Mouse (Mus musculus) megakaryocyte, embryonic 14.5 days (primary cell): ENCODE results near the gene Sbk2. TPM values are rescaled to one million over a fixed set of nuclear protein-coding genes. Genes with fewer than 3 reads are reported as not detected.

Source experiments
- H3K27me3 ChIP-seq: replicated peaks from 2 replicates; pipeline ENCODE3; 2012; ENCODE audit warnings: inconsistent platforms
- H3K36me3 ChIP-seq: replicated peaks from 2 replicates; pipeline ENCODE3; 2012; ENCODE audit warnings: low read length, inconsistent platforms, mixed read lengths
- H3K4me1 ChIP-seq: 2 replicates; pipeline ENCODE4 v1.6.1; 2012; ENCODE audit warnings: inconsistent platforms
- H3K4me3 ChIP-seq: replicated peaks from 2 replicates; pipeline ENCODE3; 2012; ENCODE audit warnings: moderate library complexity, mild to moderate bottlenecking, inconsistent platforms
- H3K9me3 ChIP-seq: 2 replicates; pipeline ENCODE4 v1.6.1; 2012; ENCODE audit warnings: inconsistent platforms
- FLI1 ChIP-seq: IDR thresholded peaks from 2 replicates; pipeline ENCODE4 v1.6.1; 2012; ENCODE audit warnings: low read length, inconsistent platforms, mixed read lengths
- GATA1 ChIP-seq: IDR thresholded peaks from 3 replicates; pipeline ENCODE4 v1.6.1; 2012; ENCODE audit warnings: mixed read lengths, low read length, inconsistent platforms, borderline replicate concordance
- polyA plus RNA-seq: library from polyadenylated mRNA; stranded (reverse); fragments of >175 nt; gene quantifications from 2 replicates; pipeline ENCODE4 v1.2.3, GENCODE M21; 2012; ENCODE audit warnings: low replicate concordance; ENCODE audit not compliant: insufficient read depth

Sbk2 gene
- polyA plus RNA-seq, 1 experiment, result 1.3 TPM

GRCm38 (mm10) chr7:4993999-4994788 is 30.0 kb upstream of the Sbk2 start:
- H3K27me3 ChIP-seq, result peaks cover 5% of the 10 kb centered on the region
- peaks cover 49% of the 10 kb centered on the region for H3K9me3 ChIP-seq
- H3K36me3 ChIP-seq, result peaks cover 26% of the 10 kb centered on the region
- TF ChIP-seq GATA1, result no peak
- TF ChIP-seq FLI1, result no peak
- peaks cover 22% of the 10 kb centered on the region for H3K4me1 ChIP-seq
- H3K4me3 ChIP-seq, result peak overlapping the region; percentile 33

- H3K27me3 ChIP-seq, result peaks cover 5% of the 10 kb centered on the region
- peaks cover 26% of the 10 kb centered on the region for H3K36me3 ChIP-seq
- peaks cover 49% of the 10 kb centered on the region for H3K9me3 ChIP-seq
Measured at GRCm38 (mm10) chr7:4993347-4993998, 29.3 kb upstream of the Sbk2 start.

DNA sequence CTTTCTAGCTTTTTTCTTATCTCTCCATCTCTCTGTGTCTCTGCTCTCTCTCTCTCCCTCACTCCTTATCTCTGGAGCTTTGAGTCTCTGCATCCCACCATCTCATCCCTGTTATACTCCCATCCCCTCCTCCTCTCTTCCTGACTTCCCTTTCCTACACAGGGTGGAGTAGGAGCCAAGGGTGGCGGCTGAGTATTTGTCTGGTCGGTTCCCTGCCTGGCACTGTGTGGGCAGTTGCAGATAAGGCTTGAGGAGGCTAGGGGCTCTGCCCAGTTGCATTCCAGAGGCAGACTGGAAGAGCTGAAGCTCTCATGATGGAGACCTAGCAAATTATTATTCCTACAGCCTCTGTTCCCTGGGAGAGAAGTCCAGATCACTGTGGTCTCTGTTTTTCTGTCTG is 24.0 kb upstream of the Sbk2 start:
- TF ChIP-seq FLI1, result no peak
- no peak for TF ChIP-seq GATA1
- Histone ChIP-seq H3K36me3 (peaks cover 11% of the 10 kb centered on the region), H3K9me3 (peaks cover 33% of the 10 kb centered on the region), H3K4me3 (no peak overlapping the region), H3K4me1 (peaks cover 7% of the 10 kb centered on the region; the same call in 1 of the 2 replicates), H3K27me3 (peaks cover 28% of the 10 kb centered on the region)

More at GRCm38 (mm10) chr7:4993347-4993998, 29.3 kb upstream of the Sbk2 start:
- TF ChIP-seq GATA1 (no peak), FLI1 (no peak)
- Histone ChIP-seq H3K4me1 (peaks cover 22% of the 10 kb centered on the region), H3K4me3 (peak overlapping the region; percentile 4)

DNA sequence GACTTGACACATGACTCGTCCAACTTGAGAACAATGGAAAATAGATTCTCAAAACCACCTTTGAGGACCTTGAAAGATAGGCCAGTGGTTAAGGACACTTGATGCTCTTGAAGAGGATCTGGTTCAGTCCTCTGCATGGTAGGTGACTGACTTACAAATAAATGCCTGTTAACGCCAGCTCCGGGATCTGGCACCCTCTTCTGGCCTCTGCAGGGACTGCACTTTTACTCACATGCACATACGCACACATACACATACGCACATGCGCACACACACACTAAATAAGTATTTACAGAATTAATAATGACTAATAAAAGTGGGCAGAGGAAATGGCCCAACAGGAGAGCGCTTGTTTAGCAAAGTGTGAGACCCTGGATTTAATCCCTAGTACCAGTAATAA is 12.6 kb upstream of the Sbk2 start:
- no peaks in the 10 kb centered on the region for H3K36me3 ChIP-seq
- H3K4me3 ChIP-seq, result no peak overlapping the region
- peaks cover 11% of the 10 kb centered on the region for H3K9me3 ChIP-seq
- TF ChIP-seq GATA1, result no peak
- no peak for TF ChIP-seq FLI1
- peaks cover 30% of the 10 kb centered on the region for H3K27me3 ChIP-seq
- peaks cover 11% of the 10 kb centered on the region for H3K4me1 ChIP-seq

DNA sequence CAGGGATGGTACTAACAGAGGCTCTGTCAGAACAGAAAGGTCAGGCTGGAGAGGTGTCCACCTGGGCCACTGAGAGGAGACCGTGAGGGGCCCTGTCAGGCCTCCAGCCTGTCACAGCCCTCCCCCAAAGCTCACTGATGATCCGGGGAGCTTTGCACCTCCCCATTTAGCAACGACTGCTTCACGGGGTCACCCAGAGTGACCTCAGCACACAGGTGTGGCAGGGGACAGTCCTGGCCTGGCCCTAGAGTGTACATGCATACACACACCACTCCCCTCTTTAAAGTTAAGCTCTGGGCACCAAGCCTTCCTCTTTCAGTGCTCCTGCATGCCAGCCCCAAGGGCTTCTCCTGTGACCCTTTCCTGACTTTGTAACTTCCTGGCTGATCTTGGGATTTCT is 11.2 kb upstream of the Sbk2 start:
- Histone ChIP-seq H3K4me1 (peaks cover 24% of the 10 kb centered on the region), H3K4me3 (no peak overlapping the region), H3K27me3 (peaks cover 36% of the 10 kb centered on the region), H3K36me3 (no peaks in the 10 kb centered on the region), H3K9me3 (peaks cover 11% of the 10 kb centered on the region)
- TF ChIP-seq GATA1 (no peak), FLI1 (no peak)

DNA sequence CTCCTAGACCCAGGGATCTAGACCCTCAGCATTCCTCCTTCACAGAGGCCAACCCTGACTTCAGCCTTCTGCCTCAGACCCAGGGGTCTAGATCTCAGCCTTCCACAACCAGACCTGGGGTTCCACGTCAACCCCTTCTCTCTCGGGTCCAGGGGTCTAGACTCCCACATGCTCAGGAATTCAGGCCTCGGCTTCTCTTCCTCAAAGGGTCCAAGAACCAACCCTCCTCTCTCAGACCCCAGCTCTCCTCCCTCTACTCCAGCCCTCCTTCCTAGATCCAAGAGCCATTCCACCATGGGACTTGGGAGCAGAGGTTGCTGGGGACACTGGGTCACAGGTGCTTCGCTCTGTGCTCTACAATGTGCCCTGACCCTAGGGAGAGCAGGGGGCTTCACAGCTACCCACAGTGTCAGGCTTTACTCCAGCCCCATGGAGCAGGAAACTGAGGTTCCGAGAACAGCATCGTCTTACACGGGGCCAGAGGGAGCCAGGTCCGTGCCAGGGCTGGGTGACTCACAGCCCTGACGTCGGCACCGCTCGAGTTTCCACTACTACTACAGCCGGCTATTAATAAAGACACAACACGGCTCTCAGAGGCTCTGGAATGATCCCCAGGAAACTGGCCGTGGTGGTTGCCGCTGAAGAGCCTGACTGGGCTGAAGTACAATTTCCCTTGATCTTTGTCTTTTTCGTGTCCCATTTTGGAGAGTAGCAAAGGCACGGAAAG is 8.3 kb upstream of the Sbk2 start:
- H3K4me3 ChIP-seq, result no peak overlapping the region
- H3K9me3 ChIP-seq, result peaks cover 11% of the 10 kb centered on the region
- no peaks in the 10 kb centered on the region for H3K36me3 ChIP-seq
- H3K27me3 ChIP-seq, result peaks cover 45% of the 10 kb centered on the region
- no peak for TF ChIP-seq GATA1
- TF ChIP-seq FLI1, result no peak
- H3K4me1 ChIP-seq, result peaks cover 24% of the 10 kb centered on the region

- peaks cover 4% of the 10 kb centered on the region for H3K9me3 ChIP-seq
- H3K36me3 ChIP-seq, result no peaks in the 10 kb centered on the region
- no peak overlapping the region for H3K4me3 ChIP-seq
- peaks cover 51% of the 10 kb centered on the region for H3K27me3 ChIP-seq
- H3K4me1 ChIP-seq, result peaks cover 24% of the 10 kb centered on the region
- TF ChIP-seq FLI1 (no peak), GATA1 (no peak)
Measured at GRCm38 (mm10) chr7:4971710-4972109, 7.5 kb upstream of the Sbk2 start.

DNA sequence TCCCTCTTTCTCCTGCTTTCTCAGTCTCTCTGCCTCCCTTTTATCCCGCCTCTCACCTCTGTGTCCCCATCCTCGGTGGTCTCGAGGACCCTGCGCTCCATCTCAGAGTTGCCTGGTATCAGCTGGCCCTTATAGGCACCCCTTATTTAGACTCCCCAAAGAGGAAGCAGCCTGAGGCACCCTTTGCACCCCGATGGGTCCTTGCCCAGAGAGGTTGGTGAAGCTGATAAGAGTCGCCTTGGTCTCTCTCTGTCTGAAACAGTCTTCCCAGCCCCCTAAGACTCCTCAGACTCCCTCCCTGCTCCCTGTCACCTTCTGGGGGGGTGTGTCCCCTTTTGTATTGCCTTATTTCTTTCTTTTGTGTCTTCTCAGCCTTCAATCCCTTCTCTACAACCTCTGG is 6.9 kb upstream of the Sbk2 start, which contains the start of gene Sbk3:
Gene Sbk3, minus strand, starts transcription at position 101 of the 400 bp plus-strand sequence.
- Histone ChIP-seq H3K9me3 (no peaks in the 10 kb centered on the region), H3K4me3 (no peak within 1 kb of the TSS), H3K27me3 (peaks cover 50% of the 10 kb centered on the region), H3K4me1 (peaks cover 24% of the 10 kb centered on the region), H3K36me3 (no peaks in the 10 kb centered on the region)
- TF ChIP-seq GATA1 (no peak), FLI1 (no peak)

DNA sequence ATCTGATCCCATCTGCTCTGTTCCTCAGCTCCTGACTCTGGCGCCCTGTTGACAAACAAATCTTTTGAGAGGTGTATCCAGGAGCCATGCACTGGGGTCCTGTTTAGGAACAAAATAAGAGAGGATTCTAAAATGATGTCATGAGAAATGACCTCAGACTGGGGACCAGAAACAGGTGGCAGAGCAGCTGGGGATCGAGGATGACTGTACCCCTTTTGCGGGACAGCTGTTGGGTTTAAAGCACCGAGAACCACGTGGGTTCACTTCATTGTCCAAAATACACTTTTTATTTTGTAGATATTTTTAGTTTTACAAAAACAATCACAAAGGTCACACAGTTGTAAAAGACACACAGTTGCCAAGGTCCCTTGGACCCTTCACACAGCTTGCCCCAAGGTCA is 782 bp upstream of the Sbk2 start:
- H3K36me3 ChIP-seq, result no peaks in the 10 kb centered on the region
- H3K9me3 ChIP-seq, result no peaks in the 10 kb centered on the region
- TF ChIP-seq GATA1 (no peak), FLI1 (no peak)
- H3K27me3 ChIP-seq, result peaks cover 34% of the 10 kb centered on the region
- H3K4me1 ChIP-seq, result peaks cover 12% of the 10 kb centered on the region
- H3K4me3 ChIP-seq, result no peak overlapping the region
